Mouse (Mus musculus): ENCODE measurements around the gene Them7.

The Them7 gene

DNA sequence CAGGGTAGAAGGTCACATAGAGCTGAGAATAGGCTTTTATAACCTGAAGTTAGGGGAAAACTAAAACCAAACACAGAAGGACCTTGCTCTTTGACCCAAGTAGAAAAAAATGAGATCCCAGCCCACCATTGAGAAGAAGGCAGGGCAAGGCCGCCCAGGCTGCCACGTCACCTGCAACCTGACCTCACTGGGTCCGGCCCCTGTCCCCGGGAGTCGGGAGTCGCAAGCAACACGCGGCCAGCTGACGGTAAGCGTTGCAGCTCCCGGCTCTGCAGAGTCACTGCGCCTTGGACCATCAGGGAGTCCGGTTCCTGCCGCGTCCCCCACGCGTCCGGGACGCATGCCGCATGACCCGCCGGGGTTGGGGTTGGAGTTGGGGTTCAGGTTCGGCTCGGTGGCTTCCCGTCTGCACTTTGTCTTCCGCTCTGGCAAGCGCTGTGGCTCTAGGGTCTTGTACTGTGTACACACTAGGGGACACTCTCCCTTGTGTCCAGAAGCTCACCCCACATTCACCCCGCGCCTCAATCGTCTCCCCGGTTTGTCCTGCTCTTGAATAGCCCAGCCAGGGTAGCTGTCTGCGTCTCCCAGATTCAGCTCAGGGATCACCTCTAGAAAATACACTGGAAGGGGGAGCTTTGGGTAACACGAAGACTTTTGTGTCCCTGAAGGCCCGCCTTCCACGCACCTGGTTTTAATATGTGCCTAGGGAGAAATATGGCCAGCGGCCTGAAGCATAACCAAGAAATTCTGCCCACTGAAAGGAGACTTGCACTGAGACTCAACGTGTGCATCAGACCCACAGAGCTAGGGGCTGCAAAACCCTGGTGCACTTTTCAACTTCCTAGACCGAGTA lies at the start of gene Them7:
TSS of gene Them7 (plus strand) at position 187 of the 853 bp plus-strand sequence.
- no peak for DNase-seq (ENCODE audit: low read depth, low spot score)

DNA sequence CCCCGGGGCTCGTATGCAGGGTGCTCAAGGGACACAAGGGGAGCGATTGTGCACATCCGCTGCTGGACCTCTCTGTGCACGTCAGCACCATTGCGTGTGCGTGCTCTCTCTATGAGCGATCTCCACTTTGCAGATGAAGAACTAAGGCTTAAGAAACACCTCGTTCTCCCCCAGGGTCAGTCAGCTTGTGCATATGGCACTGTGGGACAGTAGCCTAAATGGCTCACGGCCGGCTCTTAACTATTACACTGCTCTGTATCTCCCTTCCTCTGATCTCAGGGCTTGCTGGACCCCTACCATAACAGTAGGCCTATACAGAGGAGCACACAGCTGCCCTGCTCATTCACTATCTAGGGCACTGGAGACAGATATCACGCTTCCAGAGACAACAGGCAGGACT lies 45.2 kb upstream of the Them7 start:
- DNase-seq (ENCODE audit: low read depth, low spot score): no peak

DNA sequence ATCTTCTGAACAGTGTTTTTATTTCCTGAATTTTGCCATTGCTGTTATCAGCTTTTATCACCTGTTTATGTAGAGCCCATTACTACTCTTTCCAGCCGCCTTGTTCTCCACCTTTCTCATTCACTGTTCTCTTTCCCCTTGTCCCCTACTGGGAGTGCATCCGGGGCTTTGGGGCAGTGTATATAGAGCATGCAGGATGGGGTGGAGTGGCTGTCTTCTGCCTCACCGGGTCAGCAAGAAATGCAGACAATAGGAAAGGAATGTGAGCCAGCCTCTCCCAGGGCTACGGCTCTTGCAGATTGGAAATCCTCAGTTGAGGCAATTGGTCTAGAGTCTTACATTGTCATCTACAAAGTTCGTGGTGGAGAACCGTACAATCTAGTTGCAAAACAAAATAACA lies 41.6 kb upstream of the Them7 start:
- DNase-seq (ENCODE audit: low read depth, low spot score): no peak

DNA sequence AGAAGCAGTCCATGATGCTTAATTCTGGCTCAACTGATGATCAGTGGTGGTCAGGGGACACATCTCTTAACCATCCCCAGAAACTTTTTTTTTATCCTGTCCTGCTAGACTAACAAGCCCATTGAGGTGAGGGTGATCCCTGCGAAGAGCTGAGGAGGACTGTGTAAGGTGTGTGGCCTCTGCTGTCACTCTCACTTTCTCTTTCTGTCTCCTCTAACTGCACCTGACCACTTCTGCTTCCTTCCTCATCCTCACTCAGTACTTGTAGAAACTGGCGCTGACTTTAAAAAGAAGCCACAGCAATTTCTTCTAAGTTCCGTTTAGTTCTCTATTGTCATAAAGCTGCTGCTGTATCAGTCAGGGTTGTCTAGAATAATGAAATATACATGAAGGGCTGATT lies 39.0 kb upstream of the Them7 start:
- DNase-seq (ENCODE audit: low read depth, low spot score): no peak

DNA sequence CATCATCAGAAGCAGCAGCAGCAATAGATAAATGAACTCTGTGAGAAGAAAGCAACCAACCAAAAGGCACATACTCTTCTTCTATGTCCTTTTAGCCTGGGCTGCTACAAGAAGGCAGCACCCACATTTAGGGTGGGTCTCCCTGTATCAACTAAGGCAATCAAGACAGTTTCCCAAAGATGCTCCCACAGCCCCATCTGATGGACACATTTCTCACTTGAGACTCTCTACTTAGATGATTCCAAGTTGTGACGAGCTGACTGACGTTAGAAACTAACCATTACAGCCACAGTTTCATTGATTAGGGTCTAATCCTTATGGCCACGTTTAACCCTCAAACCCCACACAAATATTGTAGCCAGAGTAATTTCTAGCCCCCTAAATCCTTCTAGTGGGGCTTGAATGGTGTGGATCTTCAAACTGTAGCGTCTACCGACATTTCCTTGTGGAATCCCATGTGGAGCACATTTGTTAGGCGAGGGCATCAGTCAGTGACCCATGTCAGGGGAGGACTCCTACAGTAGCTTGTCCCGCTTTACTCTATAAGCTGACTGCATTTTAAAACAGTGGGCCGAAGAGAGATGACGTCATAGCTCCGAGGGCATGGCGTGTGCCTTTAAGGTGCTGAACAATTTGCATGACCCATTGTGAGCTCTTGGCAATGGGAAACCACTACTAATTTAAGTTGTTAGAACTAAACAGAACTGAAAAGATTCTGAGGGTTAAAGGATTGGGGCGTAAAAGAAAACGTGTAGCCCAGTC lies 38.2 kb upstream of the Them7 start:
- no peak for DNase-seq (ENCODE audit: low read depth, low spot score)

DNA sequence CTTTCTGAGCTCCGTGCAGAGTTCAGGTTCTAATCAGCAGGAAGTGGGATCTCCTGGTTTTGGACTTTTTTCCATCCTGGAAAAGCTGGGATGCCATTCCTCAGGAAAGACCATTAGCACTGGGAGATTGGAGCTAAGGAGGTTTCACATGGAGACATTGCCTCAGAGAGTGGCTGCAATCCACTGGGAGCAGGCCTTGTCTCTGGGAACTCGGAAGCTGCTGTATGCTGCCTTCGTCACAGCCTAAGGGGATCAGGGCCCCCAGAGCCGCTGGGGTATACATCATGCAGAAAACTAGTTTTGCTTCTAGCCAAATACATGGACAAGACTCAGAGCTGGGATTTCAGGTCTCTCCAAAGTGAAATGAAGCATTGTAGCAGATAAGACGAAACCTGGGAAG lies 37.5 kb upstream of the Them7 start:
- DNase-seq (ENCODE audit: low read depth, low spot score): no peak

DNA sequence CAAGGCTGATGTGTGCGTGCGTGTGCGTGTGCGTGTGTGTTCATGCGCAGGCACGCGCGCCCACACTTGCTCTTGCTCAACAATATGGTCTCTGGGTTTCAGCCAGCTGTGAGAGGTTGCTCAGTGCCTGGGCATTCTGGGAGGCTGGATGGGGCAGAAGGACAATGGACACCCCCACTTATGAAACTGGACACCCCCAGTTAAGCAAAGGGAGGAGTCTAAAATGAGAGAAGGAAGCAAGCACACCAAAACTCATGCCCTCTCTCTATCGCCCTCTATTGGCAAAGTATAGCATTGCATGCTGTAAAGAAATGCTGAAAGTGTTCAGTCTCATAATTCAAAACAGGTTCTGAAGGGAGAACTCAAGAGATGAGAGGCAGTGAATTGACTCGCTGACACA lies 35.9 kb upstream of the Them7 start:
- no peak for DNase-seq (ENCODE audit: low read depth, low spot score)

DNA sequence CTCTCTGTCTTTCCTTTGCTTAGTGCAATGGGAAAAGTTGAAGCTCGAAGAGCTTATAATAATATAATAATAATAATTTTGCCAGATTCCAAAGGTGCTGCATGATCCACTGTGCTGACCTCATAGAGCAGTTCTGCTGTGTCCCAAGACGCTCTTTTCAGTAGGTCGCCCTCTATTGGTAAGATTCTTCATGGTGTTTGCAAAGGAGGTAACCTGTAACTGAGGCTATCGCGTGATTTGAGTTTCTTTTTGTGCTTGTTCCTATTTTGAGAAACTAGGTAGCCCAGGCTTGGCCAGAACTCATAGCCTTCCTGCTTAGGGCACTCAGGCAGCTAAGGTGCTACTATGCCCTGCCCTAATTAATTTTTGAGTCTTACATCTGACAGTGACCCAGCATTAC lies 34.8 kb upstream of the Them7 start:
- DNase-seq (ENCODE audit: low read depth, low spot score): no peak

DNA sequence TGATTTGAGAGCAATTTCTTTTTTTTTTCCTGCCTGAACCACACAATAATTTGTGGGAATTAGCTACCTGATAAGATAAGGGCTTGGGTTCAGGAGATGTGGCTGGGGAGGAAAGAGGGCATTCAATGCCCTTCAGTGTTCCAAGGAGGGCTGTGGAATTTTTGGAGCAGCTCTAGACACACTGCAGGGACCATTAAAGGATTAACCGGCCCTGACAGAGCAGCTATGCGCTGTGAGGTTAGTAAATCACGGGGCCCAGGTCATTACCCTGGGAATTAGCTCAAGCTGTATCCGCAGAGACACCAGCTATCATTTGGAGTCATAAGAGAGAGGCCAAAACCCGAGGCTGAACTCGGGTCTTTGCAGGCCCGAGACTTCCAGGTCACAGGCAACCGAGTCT lies 24.0 kb upstream of the Them7 start:
- no peak for DNase-seq (ENCODE audit: low read depth, low spot score)

DNA sequence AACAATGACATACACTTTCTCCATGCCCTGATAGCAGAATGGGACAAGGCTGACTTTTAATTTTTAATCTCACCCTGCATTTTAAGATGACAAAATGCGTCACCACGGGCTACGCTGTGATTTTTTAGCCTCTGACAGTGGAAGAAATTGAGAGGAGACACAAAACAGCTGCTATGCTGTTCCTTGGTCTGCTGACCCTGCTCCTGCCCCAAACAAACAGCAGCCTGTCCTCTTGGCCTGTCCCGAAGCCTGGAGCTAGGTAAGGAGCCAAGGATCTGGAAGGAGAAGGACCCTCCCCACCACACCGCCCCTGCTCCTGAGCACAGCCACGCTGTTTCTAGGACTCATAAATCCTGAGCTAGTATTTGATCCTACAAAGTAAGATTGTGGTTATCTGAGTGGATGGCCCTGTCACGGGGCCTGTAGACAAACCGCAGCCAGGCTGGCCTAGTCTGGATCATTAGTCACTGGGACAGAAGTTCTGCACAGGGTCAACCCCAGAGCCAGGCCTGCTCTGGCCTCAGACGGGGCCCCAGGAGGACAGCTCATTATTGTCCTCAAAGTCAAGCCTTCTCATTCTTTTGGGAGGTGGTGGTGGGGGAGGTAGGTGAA lies 17.5 kb upstream of the Them7 start:
- DNase-seq (ENCODE audit: low read depth, low spot score): no peak

DNA sequence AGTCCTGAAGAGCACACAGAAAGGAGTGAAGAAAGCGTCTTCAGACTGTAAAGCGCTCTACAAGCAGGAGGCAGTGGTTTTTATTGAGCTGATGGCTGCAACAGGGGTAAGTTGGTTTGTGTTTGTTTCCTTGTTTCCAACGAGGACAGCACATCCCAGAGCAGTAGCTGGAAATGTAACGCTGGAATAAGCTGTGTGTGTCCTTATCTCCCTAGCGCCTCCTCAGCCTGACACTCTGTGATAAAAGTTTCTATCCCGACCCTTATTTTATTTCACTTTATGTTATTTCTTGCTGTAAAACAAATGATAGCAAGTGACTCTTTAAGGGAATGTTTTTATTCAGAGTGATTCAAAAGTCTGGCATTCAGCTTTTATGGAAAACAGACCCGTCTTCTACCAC lies 11.3 kb upstream of the Them7 start:
- DNase-seq (ENCODE audit: low read depth, low spot score): no peak

DNA sequence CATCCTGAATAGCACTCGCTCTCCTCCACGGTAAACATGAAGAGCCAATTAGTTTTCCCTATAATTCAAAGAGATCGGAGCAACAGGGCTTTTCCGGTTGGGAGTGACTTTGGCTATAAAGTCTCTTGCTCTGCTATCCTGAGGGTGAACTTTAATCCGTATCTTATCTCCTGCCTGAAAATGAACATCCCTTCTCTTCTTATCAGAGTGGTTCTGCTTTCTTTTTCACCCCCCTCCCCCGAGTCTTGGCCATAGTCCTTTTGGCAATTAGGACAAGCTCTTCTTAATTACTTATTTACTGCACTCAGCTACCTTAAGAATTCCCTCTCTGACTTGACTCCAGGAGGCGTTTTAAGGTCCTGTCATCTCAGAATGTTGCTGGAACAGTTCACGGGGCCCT lies 8.2 kb upstream of the Them7 start:
- no peak for DNase-seq (ENCODE audit: low read depth, low spot score)

DNA sequence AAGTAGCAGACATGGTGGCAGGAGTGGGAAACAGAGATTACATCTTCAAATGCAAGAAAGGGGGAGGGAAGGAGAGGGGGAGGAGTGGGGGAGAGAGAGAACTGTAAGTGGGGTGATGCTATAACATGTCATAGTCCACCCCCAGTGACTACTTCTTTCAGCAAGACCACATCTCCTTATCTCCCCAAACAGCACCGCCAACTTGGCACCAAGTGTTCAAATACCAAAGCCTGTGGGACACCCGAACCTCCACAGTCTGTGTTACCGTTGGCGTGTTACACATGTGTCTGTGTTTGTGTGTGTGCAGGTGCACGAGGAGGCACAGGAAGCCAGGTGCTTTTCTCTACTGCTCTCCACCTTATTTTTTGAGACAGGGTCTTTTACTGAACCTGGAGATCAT lies 4.9 kb upstream of the Them7 start:
- DNase-seq (ENCODE audit: low read depth, low spot score): no peak

DNA sequence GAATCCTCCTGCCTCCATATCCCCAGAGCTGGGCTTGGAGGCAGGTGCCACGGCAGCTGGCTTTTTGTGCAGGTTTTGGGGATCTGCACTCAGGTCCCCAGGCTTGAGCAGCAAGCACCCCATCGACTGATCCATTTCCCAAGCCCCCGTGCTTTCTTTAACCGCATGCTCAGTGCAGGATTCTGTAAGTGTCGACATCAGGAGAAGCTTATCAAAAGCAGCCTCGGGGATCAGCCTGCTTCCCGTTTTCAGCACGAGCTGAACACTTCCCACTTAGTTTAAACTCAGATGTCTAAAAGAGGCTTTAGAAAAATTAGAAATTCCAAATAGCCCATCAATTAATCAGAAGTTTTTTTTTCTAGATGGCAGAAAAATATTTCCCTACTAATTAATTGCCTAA lies 4.5 kb upstream of the Them7 start:
- DNase-seq (ENCODE audit: low read depth, low spot score): no peak

DNA sequence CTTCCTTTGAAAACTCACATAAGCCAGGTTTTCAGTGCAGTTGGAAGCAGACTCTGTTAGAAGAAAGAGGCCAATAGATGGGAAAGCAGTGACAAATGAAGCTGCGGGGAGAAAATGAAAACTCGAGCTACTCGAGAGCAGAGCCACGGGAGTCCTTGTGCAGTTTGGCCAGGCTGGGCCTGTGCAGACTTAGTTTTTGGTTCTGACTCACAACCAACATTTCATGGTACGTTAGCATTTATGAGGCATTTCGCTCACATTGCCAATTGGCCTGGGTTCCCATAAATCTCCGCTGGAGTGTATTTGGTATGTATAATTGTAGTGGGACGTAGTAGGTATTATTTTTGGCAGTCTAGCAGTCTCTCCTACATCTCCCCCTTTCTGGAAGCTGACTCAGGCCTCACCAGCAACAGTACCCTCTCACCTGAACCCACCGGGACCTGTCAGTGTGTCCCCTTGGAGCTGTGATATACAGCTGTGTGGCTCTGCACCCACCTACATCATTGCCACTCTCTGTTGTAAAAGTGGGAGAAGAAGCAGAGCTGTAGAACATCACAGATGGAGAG lies 3.3 kb upstream of the Them7 start:
- no peak for DNase-seq (ENCODE audit: low read depth, low spot score)

DNA sequence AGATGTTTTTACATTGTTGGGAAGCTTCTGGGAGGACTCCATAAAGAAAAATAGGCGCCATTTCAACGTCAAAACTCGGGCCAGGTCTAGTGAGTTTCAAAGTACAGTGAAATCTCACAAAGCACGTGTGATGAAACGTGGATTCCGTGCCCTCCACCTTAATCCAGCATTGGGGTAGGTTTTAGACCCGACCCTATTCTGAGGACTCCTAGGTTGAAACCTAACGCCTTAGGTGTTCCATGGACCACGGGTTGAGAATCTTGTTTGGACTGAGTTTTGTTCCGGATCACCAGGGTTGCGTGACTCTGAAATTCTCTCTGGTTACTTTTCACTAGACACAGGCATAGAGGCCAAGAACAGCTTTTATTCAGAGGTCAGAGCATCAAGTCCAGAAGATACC lies 514 bp upstream of the Them7 start:
- no peak for DNase-seq (ENCODE audit: low read depth, low spot score)

DNA sequence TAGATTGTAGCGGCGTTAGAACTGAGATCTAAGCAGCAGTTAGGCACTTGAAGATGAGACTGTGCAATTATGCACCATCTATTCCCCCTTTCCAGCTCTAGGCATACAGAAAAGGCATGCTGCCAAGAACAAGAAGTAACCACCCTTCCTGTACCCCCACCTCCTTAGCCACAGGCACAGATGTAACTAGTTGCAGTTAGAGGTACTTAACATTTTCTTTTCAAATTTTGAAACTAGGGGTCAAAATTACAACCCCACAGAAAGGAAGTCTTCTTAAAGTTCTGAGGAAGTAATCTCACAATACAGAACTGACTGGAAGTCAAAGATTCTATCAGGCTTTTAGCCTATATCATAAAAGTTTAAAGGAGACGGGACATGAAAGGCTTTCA lies 861 bp downstream of the Them7 start:
- no peak for DNase-seq (ENCODE audit: low read depth, low spot score)

DNA sequence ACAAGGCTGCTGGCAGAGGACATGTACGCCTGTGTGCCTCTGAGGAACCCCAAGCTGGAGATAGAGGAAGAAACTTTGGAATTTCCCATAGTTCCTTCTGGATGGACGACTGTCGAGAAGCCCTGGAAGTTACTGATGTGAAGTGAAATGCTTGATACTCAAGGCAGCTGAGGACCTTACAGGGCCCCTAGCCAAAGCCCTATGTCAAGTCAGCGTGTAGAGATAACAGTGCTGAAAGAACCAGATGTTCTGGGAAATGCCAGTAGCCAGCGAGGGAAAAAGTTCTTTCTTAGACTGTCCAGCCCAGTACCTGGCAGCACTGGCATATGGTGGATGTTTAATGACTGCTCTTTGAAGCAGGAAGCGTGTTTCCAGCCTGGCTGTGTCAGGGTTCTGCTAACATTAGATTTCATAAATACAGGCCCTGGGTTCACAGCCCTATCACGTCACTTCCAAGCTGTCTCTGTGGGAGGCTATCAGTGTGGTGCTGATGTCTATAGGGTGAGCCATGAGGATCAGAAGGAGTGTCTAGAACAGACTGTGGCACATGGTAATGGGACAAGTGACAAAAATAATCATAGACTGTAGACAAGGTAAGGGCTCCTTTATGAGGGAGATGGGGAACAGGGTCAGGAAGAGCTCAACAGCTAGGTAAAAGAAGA lies 2.3 kb downstream of the Them7 start:
- no peak for DNase-seq (ENCODE audit: low read depth, low spot score)

DNA sequence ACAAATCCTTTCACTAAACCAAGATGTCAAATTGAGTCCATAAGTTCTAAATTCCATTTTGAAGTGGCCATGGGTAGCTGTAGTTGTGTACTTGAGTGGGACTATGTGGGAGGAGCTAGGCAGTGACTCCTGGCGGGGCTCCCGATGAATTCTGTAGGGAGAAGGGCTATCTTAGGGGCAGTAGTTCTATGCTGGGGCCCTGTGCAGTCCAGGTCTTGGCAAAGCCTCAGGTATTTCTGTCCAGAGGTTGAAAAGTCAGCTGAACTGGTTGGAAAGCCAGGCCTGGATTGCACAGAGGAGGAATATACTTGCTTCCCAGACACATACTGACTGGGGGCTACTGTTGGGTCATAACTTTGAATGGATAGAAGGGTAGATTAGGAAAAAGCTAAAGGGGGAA lies 4.3 kb downstream of the Them7 start:
- no peak for DNase-seq (ENCODE audit: low read depth, low spot score)

DNA sequence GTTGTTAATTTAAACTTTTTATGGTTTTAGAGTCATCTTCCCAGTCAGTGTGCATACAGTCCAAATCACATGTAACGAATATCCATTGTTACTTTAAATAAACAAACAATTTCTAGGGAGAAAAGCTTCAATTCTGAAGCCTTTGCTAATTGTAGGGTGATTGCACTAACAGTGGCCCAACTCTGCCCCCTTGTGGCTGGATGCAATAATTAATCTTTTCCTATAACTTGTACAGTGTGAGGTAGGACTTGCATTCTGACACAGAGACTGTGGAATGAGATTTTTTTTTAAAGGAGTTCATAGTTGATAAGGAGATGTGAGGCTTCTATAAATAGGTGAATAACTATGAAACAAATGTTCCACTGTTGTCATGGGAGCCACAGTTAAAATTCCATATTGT lies 6.2 kb downstream of the Them7 start:
- peak; percentile 37 for DNase-seq (ENCODE audit: low read depth, low spot score)

DNA sequence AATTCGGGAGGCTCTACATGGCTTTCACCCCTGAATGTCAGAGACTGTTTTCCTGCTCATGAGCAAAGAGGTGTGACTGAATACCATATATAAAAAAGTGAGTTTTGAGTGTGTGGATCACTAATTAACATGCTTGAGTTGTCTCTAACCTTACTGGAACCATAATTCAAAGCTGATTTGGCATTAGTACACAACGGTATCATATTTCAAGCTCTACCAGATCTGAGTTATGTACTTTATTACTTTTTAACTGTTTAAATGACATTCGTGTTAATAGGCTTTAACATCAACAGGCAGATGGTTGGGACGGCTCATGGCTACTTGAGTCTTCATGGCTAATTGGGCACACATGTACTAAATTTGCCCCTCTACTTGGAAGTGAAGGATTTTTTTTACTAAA lies 8.3 kb downstream of the Them7 start:
- DNase-seq (ENCODE audit: low read depth, low spot score): no peak

DNA sequence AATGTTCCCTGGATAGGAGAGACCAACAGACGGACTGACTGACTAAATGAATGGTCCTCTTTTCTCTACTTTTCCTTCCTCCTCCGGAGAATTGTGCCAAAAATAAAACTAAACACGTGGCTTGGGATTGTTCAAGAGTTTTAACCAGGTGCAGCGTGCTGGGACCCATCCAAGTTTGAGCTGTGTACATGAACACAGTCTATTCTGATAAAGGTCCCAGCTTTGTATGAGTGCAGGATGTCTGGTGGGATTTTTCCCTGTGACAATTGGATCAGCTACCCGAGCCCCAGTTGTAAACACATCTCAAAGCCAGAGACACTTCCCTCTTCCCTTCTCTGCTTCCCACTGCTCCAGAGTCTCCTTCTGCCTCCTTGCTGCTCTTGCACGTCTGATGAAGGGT lies 10.2 kb downstream of the Them7 start:
- no peak for DNase-seq (ENCODE audit: low read depth, low spot score)

All from retina, adult 2 months (tissue).